Mouse (Mus musculus) forebrain, embryonic 13.5 days (tissue): ENCODE data around the gene Ubc. TPM values are rescaled to one million over a fixed set of nuclear protein-coding genes. Genes with fewer than 3 reads are reported as not detected.
"Not testable (repeated sequence)": the region's sequence is repeated elsewhere in the genome, so short reads cannot be mapped to it uniquely, and the experiment has no call there.

ENCODE experiments used
- ATAC-seq: fragments of 200-750 bp; cut with Nextera tagmentation; 2 replicates; pipeline ENCODE4 v1.8.0; 2017
- H3K27ac ChIP-seq: fragments of 300-500 bp; sonication (generic); 2 replicates; pipeline ENCODE4 v1.5.1; 2015; ENCODE audit warnings: inconsistent platforms, mild to moderate bottlenecking, moderate library complexity
- H3K27me3 ChIP-seq: fragments of 300-500 bp; sonication (generic); 2 replicates; pipeline ENCODE4 v1.6.1; 2015; ENCODE audit warnings: mild to moderate bottlenecking, inconsistent platforms
- H3K36me3 ChIP-seq: fragments of 300-500 bp; sonication (generic); 2 replicates; pipeline ENCODE4 v1.6.1; 2015; ENCODE audit warnings: mild to moderate bottlenecking, inconsistent platforms; ENCODE audit not compliant: poor library complexity, severe bottlenecking
- H3K4me1 ChIP-seq: fragments of 300-500 bp; sonication (generic); 2 replicates; pipeline ENCODE4 v1.6.1; 2015; ENCODE audit warnings: inconsistent platforms
- H3K4me2 ChIP-seq: fragments of 300-500 bp; sonication (generic); 2 replicates; pipeline ENCODE4 v1.6.1; 2015; ENCODE audit warnings: inconsistent platforms, mild to moderate bottlenecking, moderate library complexity
- H3K4me3 ChIP-seq: fragments of 300-500 bp; sonication (generic); 2 replicates; pipeline ENCODE4 v1.5.1; 2015; ENCODE audit warnings: mild to moderate bottlenecking, inconsistent platforms
- H3K9ac ChIP-seq: fragments of 300-500 bp; sonication (generic); 2 replicates; pipeline ENCODE4 v1.6.1; 2015; ENCODE audit warnings: mild to moderate bottlenecking, inconsistent platforms
- H3K9me3 ChIP-seq: fragments of 300-500 bp; sonication (generic); replicated peaks from 2 replicates; pipeline ENCODE4 v1.6.1; 2016; ENCODE audit warnings: inconsistent platforms
- whole genome bisulfite sequencing: fragments of 180-500 bp; shearing (Covaris S2); methylation state at CpG from one replicate; pipeline ENCODE4 v1.1.7; 2015; 5-methylcytosine and 5-hydroxymethylcytosine counted together
- polyA plus RNA-seq: library from polyadenylated mRNA; unstranded; fragments of >200 nt; fragmentation: Nextera tagmentation; extraction: Ambion mirVana; gene quantifications from 2 replicates; pipeline ENCODE4 v1.2.1, GENCODE M21; 2015

The Ubc gene
- polyA plus RNA-seq, 1 experiment from 2014 or later, result 1,082 TPM

DNA sequence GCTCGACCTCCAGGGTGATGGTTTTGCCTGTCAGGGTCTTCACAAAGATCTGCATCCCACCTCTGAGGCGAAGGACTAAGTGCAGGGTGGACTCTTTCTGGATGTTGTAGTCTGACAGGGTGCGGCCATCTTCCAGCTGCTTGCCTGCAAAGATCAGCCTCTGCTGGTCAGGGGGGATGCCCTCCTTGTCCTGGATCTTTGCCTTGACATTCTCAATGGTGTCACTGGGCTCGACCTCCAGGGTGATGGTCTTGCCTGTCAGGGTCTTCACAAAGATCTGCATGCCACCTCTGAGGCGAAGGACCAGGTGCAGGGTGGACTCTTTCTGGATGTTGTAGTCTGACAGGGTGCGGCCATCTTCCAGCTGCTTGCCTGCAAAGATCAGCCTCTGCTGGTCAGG lies 2.7 kb downstream of the Ubc start:
- not testable (repeated sequence) for H3K4me3 ChIP-seq, ATAC-seq, H3K27ac ChIP-seq, H3K9me3 ChIP-seq, H3K4me2 ChIP-seq, H3K9ac ChIP-seq, H3K27me3 ChIP-seq
- H3K4me1 ChIP-seq, result peaks cover 34% of the 10 kb centered on the region
- H3K36me3 ChIP-seq, result peaks cover 25% of the 10 kb centered on the region
- 90% methylated on average over 5 of the region's 6 CpGs for WGBS

DNA sequence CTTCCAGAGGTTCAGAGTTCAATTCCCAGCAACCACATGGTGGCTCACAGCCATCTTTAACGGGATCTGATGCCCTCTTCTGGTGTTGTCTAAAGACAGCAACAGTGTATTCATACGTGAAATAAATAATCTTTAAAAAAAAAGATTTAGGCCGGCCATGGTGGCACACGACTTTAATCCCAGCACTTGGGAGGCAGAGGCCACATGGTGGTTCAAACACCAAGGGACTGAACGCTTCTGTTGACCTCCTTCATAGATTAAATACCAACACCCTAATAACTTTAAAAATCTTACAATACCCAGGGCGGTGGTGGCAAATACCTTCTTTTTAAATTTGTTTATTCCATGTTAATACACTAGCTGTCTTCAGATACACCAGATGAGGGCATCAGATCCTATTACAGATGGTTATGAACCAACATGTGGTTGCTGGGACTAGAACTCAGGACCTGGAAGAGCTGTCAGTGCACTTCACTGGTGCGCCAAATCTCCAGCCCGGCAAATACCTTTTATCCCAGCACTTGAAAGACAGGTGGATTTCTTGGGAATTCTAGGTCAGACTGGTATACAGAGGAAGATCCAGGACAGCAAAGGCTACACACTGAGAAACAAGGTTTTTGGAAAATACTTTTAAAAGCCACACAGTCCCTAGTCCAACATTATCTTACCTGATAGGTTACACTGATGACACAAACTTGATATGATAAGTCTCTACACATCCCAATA lies 4.6 kb downstream of the Ubc start:
- Histone ChIP-seq H3K9me3 (no peaks in the 10 kb centered on the region), H3K9ac (no peak overlapping the region), H3K4me1 (peaks cover 32% of the 10 kb centered on the region), H3K36me3 (peaks cover 25% of the 10 kb centered on the region), H3K27me3 (no peaks in the 10 kb centered on the region), H3K27ac (no peak overlapping the region), H3K4me2 (peak overlapping the region; percentile 8), H3K4me3 (no peak overlapping the region)
- WGBS, result 71% methylated on average over 8 of the region's 8 CpGs
- ATAC-seq, result no peak

GRCm38 (mm10) chr5:125384512-125385214 lies 5.3 kb downstream of the Ubc start:
- 0 out of 2 replicates have a peak overlapping the region, but pooled peaks have one; percentile 8 for H3K4me2 ChIP-seq

GRCm38 (mm10) chr5:125383637-125384420 lies 6.2 kb downstream of the Ubc start:
- no peak for ATAC-seq

More at GRCm38 (mm10) chr5:125384512-125385214, 5.3 kb downstream of the Ubc start:
- no peaks in the 10 kb centered on the region for H3K9me3 ChIP-seq
- H3K4me3 ChIP-seq, result no peak overlapping the region
- WGBS, result 86% methylated on average over 2 of the region's 2 CpGs
- H3K27me3 ChIP-seq, result no peaks in the 10 kb centered on the region
- peaks cover 25% of the 10 kb centered on the region for H3K36me3 ChIP-seq
- H3K4me1 ChIP-seq, result peaks cover 28% of the 10 kb centered on the region
- ATAC-seq, result no peak
- H3K27ac ChIP-seq, result peak overlapping the region; percentile 10; the same call in 1 of the 2 replicates
- no peak overlapping the region for H3K9ac ChIP-seq

DNA sequence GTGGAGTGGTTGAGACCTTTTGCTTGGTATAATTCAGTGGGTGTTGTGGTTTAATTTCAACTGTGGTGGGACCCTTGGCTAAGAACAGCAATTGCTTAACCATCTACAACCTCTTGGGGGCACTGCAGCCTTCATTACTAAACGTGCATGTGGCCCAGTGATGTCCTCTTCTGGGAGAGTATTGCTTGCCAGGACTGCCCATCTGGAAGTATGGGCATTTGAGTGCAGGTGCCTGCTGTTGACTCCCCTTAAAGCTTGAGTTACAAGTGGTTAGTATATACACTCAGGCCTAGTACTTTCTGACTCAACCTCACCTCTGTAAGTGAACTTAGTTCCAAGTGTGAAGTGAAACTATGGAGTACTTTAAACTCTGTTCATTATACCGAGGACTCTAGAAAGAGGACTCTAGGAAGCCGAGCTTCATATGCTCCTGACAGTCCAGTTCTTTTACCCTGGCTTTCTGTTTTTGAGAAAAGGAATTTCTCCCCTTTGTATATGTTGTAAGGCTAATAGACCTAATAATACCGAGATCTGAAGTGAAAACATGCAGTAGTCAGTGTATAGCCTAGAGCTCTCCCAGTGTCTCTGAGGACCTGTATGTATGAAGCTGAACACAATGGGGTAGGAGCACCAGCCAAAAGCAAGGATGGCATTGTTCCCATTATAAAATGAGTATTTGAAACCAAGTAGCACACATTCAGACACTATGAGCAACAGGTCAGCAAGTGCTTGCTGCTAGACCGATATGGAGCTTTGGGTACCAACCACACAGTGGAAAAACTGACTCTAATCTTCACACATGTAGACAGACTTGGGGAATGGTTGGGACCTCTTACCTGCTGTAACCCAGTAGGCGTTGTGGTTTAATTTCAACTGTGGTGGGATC lies 7.1 kb downstream of the Ubc start:
- Histone ChIP-seq H3K9me3 (no peaks in the 10 kb centered on the region), H3K27ac (peak overlapping the region; percentile 20; the same call in 1 of the 2 replicates), H3K36me3 (peaks cover 21% of the 10 kb centered on the region), H3K27me3 (no peaks in the 10 kb centered on the region), H3K9ac (no peak overlapping the region), H3K4me2 (no peak overlapping the region), H3K4me3 (no peak overlapping the region), H3K4me1 (peaks cover 20% of the 10 kb centered on the region)
- ATAC-seq, result peak; percentile 48
- 45% methylated on average over 6 of the region's 6 CpGs for WGBS

More at GRCm38 (mm10) chr5:125383637-125384420, 6.2 kb downstream of the Ubc start:
- no peaks in the 10 kb centered on the region for H3K9me3 ChIP-seq
- peaks cover 25% of the 10 kb centered on the region for H3K36me3 ChIP-seq
- peaks cover 28% of the 10 kb centered on the region for H3K4me1 ChIP-seq
- WGBS, result 84% methylated on average over 3 of the region's 3 CpGs
- no peaks in the 10 kb centered on the region for H3K27me3 ChIP-seq
- no peak overlapping the region; the same call in 1 of the 2 replicates for H3K27ac ChIP-seq
- no peak overlapping the region for H3K4me2 ChIP-seq
- no peak overlapping the region for H3K9ac ChIP-seq
- H3K4me3 ChIP-seq, result no peak overlapping the region

GRCm38 (mm10) chr5:125381954-125382672 lies 7.9 kb downstream of the Ubc start:
- Histone ChIP-seq H3K9me3 (no peaks in the 10 kb centered on the region), H3K4me2 (no peak overlapping the region), H3K9ac (no peak overlapping the region), H3K27me3 (no peaks in the 10 kb centered on the region), H3K36me3 (peaks cover 21% of the 10 kb centered on the region), H3K4me1 (peaks cover 20% of the 10 kb centered on the region), H3K4me3 (no peak overlapping the region), H3K27ac (no peak overlapping the region)
- WGBS, result 76% methylated on average over 5 of the region's 5 CpGs
- no peak; the same call in 1 of the 2 replicates for ATAC-seq

DNA sequence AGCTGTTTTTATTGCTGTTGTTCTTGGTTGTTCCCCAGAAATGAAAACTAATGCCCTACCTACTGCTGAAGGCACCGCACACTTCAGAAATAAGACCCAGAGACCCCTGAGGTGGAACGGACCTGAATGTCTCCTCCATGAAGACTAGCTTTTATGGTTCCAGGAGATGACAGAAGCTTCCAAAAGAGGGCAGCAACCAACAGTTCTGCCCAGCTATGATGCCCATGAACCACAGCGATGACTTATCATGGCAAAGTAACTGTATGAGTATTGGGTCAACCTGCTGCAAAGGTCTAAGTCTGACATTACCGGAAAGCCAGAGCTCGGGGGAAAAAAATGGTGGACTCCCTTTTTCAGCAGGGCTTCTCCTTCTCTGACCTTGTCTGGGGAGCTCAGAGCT lies 11.1 kb downstream of the Ubc start:
- Histone ChIP-seq H3K27me3 (no peaks in the 10 kb centered on the region), H3K4me1 (peaks cover 2% of the 10 kb centered on the region; the same call in 1 of the 2 replicates), H3K36me3 (0 out of 2 replicates have a peak, but pooled peaks cover 3% of the 10 kb centered on the region), H3K4me2 (no peak overlapping the region), H3K27ac (no peak overlapping the region), H3K9ac (no peak overlapping the region), H3K4me3 (no peak overlapping the region), H3K9me3 (no peaks in the 10 kb centered on the region)
- no peak for ATAC-seq
- 87% methylated on average over 5 of the region's 5 CpGs for WGBS

DNA sequence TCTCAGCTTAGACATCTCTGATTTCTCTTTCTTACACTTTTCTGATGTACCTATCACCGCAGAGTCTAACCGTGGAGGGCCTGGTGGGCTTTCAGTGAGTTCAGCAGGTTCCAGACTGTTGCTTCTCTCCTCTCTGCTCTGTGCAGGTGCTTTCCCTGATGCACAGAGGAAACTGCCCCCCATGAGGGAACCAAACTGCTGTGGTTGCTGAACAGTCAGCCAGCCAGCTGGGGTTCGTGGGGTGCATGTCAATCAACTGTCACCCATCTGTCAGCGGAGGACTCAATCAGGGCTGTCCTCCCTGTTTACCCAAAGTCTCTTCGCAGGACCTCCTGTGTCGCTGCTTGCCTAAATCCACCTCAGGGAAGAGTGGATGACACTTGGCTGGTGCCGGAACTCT lies 12.8 kb downstream of the Ubc start:
- no peak for ATAC-seq
- no peak overlapping the region for H3K4me3 ChIP-seq
- H3K27me3 ChIP-seq, result no peaks in the 10 kb centered on the region
- H3K9ac ChIP-seq, result no peak overlapping the region
- H3K27ac ChIP-seq, result no peak overlapping the region
- 70% methylated on average over 7 of the region's 7 CpGs for WGBS
- no peak overlapping the region for H3K4me2 ChIP-seq
- H3K9me3 ChIP-seq, result no peaks in the 10 kb centered on the region
- H3K4me1 ChIP-seq, result no peaks in the 10 kb centered on the region
- H3K36me3 ChIP-seq, result no peaks in the 10 kb centered on the region

GRCm38 (mm10) chr5:125375871-125376270 lies 14.1 kb downstream of the Ubc start:
- Histone ChIP-seq H3K4me1 (no peaks in the 10 kb centered on the region), H3K4me2 (no peak overlapping the region), H3K4me3 (no peak overlapping the region), H3K9ac (no peak overlapping the region), H3K36me3 (no peaks in the 10 kb centered on the region), H3K27ac (no peak overlapping the region), H3K9me3 (no peaks in the 10 kb centered on the region), H3K27me3 (no peaks in the 10 kb centered on the region)
- WGBS, result 92% methylated on average over 2 of the region's 2 CpGs
- ATAC-seq, result no peak

GRCm38 (mm10) chr5:125372027-125372426 lies 18.0 kb downstream of the Ubc start:
- no peaks in the 10 kb centered on the region for H3K27me3 ChIP-seq
- no peak for ATAC-seq

More at GRCm38 (mm10) chr5:125372027-125372426, 18.0 kb downstream of the Ubc start:
- Histone ChIP-seq H3K4me2 (no peak overlapping the region), H3K27ac (no peak overlapping the region), H3K9ac (no peak overlapping the region), H3K4me3 (no peak overlapping the region), H3K36me3 (no peaks in the 10 kb centered on the region), H3K9me3 (no peaks in the 10 kb centered on the region), H3K4me1 (no peaks in the 10 kb centered on the region)
- 87% methylated on average over 4 of the region's 4 CpGs for WGBS
